Mouse (Mus musculus) hindbrain, postnatal 0 days (tissue): ENCODE data around the gene Odf2l. TPM values are rescaled to one million over a fixed set of nuclear protein-coding genes. Genes with fewer than 3 reads are reported as not detected.

Experiments used
- ATAC-seq: fragments of 200-750 bp; cut with Nextera tagmentation; 2 replicates; pipeline ENCODE4 v1.8.0; 2017; ENCODE audit warnings: mild to moderate bottlenecking, moderate TSS enrichment, moderate library complexity
- DNase-seq: peaks from one replicate; pipeline ENCODE4 v3.0.0-alpha.2; 2015; ENCODE audit warnings: low spot score
- H3K27ac ChIP-seq: fragments of 300-500 bp; sonication (generic); 2 replicates; pipeline ENCODE4 v1.5.1; 2014; ENCODE audit warnings: mild to moderate bottlenecking
- H3K27me3 ChIP-seq: fragments of 300-500 bp; sonication (generic); 2 replicates; pipeline ENCODE4 v1.6.1; 2014; ENCODE audit warnings: low read length, mixed read lengths; ENCODE audit not compliant: insufficient read depth
- H3K36me3 ChIP-seq: fragments of 300-500 bp; sonication (generic); 2 replicates; pipeline ENCODE4 v1.6.1; 2014; ENCODE audit warnings: low read length, mixed read lengths; ENCODE audit not compliant: insufficient read depth
- H3K4me1 ChIP-seq: fragments of 300-500 bp; sonication (generic); 2 replicates; pipeline ENCODE4 v1.6.1; 2014; ENCODE audit warnings: antibody characterized with exemption, low read length, mixed read lengths; ENCODE audit not compliant: insufficient read depth
- H3K4me2 ChIP-seq: fragments of 300-500 bp; sonication (generic); 2 replicates; pipeline ENCODE4 v1.6.1; 2014; ENCODE audit warnings: low read depth, mild to moderate bottlenecking, low read length, moderate library complexity, mixed read lengths
- H3K4me3 ChIP-seq: fragments of 300-500 bp; sonication (generic); 2 replicates; pipeline ENCODE4 v1.5.1; 2014; ENCODE audit warnings: low read length
- H3K9ac ChIP-seq: fragments of 300-500 bp; sonication (generic); replicated peaks from 2 replicates; pipeline ENCODE4 v1.6.1; 2014; ENCODE audit warnings: mild to moderate bottlenecking, low read length, moderate library complexity, mixed read lengths
- H3K9me3 ChIP-seq: fragments of 300-500 bp; sonication (generic); 2 replicates; pipeline ENCODE4 v1.6.1; 2016; ENCODE audit warnings: low read length, mixed read lengths
- CTCF ChIP-seq: IDR thresholded peaks from 2 replicates; pipeline ENCODE4 v1.5.1; 2016; ENCODE audit warnings: antibody characterized with exemption, control low read depth, low read depth
- WGBS: fragments of 180-500 bp; shearing (Covaris S2); extraction: QIAGEN DNeasy Blood & Tissue Kit; methylation state at CpG from one replicate; pipeline ENCODE4 v1.1.7; 2014; 5-methylcytosine and 5-hydroxymethylcytosine counted together
- polyA plus RNA-seq: library from polyadenylated mRNA; unstranded; fragments of >200 nt; fragmentation: Nextera tagmentation; extraction: Ambion mirVana; gene quantifications from 2 replicates; pipeline ENCODE4 v1.2.1, GENCODE M21; 2015
- total RNA-seq: library from RNA; depleted of rRNA; stranded (reverse); fragments of >200 nt; gene quantifications from 2 replicates; pipeline ENCODE4 v1.2.3, GENCODE M21; 2014; rRNA removed

Gene Odf2l
- total RNA-seq (6.0 and 7.8 TPM in 2 replicates), polyA plus RNA-seq (9.7 and 12.0 TPM in 2 replicates)

DNA sequence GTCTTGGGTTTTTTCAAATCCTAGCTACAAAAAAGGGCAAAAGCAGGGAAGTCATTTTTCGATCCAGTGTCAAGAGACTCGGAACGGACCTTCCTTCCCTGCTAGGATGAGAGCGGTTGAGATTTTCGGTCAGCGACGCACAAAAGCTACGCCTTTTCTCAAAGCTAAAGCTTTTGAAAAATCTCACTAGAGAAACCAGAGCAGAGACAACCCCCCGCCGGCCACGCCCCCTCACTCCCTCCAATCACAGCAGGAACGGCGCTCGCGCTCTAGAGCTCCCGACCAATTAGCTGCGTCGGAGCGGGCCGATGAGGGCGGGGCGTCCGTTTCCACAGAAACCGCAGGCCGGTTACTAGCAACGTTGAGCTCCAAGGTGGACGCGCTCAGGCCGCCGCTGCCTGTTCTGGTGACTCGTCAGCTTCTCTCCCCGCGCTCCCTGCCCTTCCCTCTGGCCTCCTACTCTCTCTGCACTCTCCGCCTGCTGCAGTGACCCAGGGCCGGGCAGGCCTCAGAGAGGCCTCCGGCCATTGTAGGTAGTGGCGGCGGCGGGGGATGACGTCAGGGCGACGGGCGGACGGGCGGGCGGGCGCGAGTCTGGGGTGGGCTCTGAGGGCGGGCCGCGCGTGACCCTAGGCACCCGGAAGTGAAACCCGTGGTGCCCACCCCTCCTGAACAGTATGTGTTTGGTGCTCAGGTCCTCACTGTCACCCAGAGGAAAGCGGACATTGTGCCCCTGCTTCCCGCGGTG is at the start of gene Odf2l:
TSS of gene Odf2l (plus strand) at position 335 of the 748 bp plus-strand sequence.
- H3K9me3 ChIP-seq: no peaks in the 10 kb centered on the region
- H3K27ac ChIP-seq: peak within 1 kb of the TSS; percentile 99
- ATAC-seq (peak; percentile 99), DNase-seq (peak; percentile 98)
- H3K4me1 ChIP-seq: 0 out of 2 replicates have a peak, but pooled peaks cover 7% of the 10 kb centered on the region
- peak within 1 kb of the TSS; percentile 82 for H3K9ac ChIP-seq
- TF ChIP-seq CTCF: no peak
- H3K4me3 ChIP-seq: peak within 1 kb of the TSS; percentile 70
- no peaks in the 10 kb centered on the region for H3K27me3 ChIP-seq
- no peaks in the 10 kb centered on the region for H3K36me3 ChIP-seq
- H3K4me2 ChIP-seq: peak within 1 kb of the TSS; percentile 92
- under 1% methylated on average over 55 of the region's 57 CpGs for WGBS

DNA sequence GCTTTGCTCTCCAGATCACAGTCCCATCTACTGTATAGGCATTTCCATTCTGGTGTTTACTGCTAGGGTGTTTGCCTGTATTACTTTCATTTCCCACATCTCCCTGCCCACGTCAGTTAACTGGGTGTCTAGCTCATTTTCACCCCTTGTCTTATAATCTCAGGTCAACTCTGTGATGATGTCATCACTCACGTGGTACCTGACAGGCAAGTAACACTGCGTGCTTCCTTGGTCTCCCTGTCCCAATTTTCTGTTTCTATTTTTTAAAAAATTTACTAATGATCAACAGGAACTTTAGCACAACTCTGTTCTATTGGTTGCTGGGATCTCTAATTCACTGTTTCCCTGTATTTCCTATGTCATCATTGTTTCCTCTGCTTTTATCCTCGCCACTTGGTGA is 49.4 kb upstream of the Odf2l start:
- 83% methylated on average over 4 of the region's 4 CpGs for WGBS
- DNase-seq (no peak), ATAC-seq (no peak)
- Histone ChIP-seq H3K27ac (no peak overlapping the region), H3K27me3 (no peaks in the 10 kb centered on the region), H3K4me3 (no peak overlapping the region), H3K9me3 (no peaks in the 10 kb centered on the region), H3K36me3 (no peaks in the 10 kb centered on the region), H3K4me1 (no peaks in the 10 kb centered on the region), H3K4me2 (no peak overlapping the region), H3K9ac (no peak overlapping the region)
- TF ChIP-seq CTCF: no peak

DNA sequence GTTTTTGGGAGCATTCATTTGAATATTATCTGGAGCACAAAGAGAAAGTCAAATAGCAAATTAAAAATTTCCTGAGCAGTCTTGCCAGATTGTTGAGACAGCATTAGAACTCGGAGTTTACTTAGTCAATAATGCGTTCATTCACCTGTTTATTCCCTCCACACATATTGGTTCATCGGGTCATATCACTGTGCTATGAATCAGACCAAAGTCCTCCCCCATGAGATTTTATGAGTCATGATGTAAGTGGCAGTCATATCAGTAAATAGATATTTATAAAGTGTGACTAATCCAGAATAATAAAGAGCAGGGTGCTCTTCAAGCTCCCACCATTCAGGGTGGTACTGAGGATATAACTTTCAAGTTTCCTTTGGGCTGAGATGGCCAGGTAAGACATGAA is 46.0 kb upstream of the Odf2l start:
- Histone ChIP-seq H3K4me3 (no peak overlapping the region), H3K9ac (no peak overlapping the region), H3K4me1 (no peaks in the 10 kb centered on the region), H3K27ac (no peak overlapping the region), H3K36me3 (no peaks in the 10 kb centered on the region), H3K9me3 (no peaks in the 10 kb centered on the region), H3K27me3 (no peaks in the 10 kb centered on the region), H3K4me2 (no peak overlapping the region)
- DNase-seq (no peak), ATAC-seq (no peak)
- 92% methylated on average over 3 of the region's 3 CpGs for WGBS
- TF ChIP-seq CTCF: no peak

DNA sequence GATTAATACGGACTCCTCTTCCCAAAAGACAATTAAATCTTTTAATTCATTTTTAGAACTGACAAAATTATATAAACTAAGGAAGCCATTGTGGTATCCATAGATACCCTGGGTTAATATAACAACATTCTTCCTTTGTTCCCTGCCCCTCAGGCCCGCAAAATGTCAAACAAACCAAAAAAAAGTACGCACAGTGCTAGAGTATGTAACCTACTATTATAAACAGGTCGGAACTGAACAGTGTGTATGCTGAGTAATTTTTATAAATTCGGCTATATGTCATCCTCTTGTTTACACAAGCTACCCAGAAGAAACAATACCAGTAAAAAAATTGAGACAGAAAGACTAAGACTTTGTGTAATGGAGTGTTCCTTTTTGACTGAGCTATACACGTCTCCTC is 40.0 kb upstream of the Odf2l start:
- no peak overlapping the region for H3K9ac ChIP-seq
- no peak for TF ChIP-seq CTCF
- H3K9me3 ChIP-seq: no peaks in the 10 kb centered on the region
- no peak overlapping the region for H3K4me3 ChIP-seq
- ATAC-seq (no peak), DNase-seq (no peak)
- no peaks in the 10 kb centered on the region for H3K4me1 ChIP-seq
- no peak overlapping the region for H3K27ac ChIP-seq
- no peak overlapping the region for H3K4me2 ChIP-seq
- WGBS: 84% methylated on average over 6 of the region's 6 CpGs
- no peaks in the 10 kb centered on the region for H3K36me3 ChIP-seq
- H3K27me3 ChIP-seq: no peaks in the 10 kb centered on the region

DNA sequence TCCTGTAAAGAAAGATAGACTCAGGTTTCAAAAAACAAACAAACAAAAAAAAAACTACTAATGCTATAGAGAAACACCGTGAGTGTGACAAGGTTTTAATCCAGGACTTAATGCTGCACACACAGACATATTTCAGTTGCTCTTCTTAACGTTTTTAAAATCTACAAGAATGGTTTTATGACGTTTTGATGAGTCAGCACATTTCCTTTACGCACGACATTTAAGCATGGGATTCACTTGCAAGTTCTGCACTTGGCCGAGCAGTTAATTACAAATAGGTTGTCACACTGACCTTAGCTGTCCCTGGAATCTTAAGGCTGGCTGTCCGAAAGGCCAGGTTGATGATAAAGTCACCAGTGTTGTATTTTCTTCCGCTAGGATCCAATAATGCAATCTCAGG is 37.5 kb upstream of the Odf2l start:
- ATAC-seq (no peak), DNase-seq (no peak)
- H3K9ac ChIP-seq: no peak overlapping the region
- no peak overlapping the region for H3K27ac ChIP-seq
- no peaks in the 10 kb centered on the region for H3K9me3 ChIP-seq
- 78% methylated on average over 8 of the region's 8 CpGs for WGBS
- no peak overlapping the region for H3K4me3 ChIP-seq
- no peaks in the 10 kb centered on the region for H3K36me3 ChIP-seq
- no peak overlapping the region for H3K4me2 ChIP-seq
- no peaks in the 10 kb centered on the region for H3K4me1 ChIP-seq
- no peaks in the 10 kb centered on the region for H3K27me3 ChIP-seq
- no peak for TF ChIP-seq CTCF

DNA sequence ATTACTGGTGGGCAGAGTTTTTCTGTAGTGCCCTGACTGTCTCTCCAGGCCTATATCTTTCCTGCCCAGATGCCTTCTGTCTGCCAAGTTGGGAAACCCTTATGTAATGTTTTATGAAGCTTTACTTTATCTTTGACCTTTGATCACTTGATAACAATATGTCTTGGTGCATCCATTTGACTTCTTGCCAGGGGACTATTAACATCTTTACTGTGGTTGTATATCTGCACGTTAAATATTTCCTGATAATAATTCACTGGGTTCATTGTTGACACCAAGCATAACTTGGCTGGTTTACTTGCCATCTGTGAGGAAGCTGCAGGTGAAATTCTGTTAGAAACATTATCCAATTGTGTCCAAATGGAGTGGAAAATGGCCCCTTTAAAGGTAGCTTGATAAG is 35.3 kb upstream of the Odf2l start:
- Histone ChIP-seq H3K27me3 (no peaks in the 10 kb centered on the region), H3K27ac (no peak overlapping the region), H3K4me1 (no peaks in the 10 kb centered on the region), H3K4me3 (no peak overlapping the region), H3K9me3 (no peaks in the 10 kb centered on the region), H3K36me3 (no peaks in the 10 kb centered on the region), H3K4me2 (no peak overlapping the region), H3K9ac (no peak overlapping the region)
- 88% methylated on average over 1 of the region's 1 CpGs for WGBS
- ATAC-seq (no peak), DNase-seq (no peak)
- TF ChIP-seq CTCF: no peak

DNA sequence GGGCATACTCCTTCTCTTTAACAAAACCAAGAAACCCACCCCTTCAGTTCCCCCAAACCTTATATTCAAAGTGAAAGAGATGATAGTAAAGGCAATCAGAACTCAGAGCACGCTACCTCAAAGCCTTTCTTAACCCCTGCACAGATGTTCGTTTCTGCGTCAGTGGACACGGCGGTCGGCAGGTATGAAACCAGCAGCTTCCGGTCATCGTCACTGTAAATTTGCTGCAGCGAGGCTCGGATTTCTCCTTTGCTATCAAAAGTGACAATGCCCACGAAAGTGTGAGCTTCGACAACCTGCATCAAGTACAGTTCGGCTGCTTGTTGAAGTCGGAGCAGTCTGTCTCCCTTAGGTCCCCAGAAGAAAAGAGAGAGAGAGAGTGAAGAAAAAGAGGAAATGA is 32.2 kb upstream of the Odf2l start:
- H3K9ac ChIP-seq: no peak overlapping the region
- no peak overlapping the region for H3K4me2 ChIP-seq
- H3K27me3 ChIP-seq: no peaks in the 10 kb centered on the region
- DNase-seq (no peak), ATAC-seq (no peak)
- H3K4me1 ChIP-seq: no peaks in the 10 kb centered on the region
- H3K9me3 ChIP-seq: no peaks in the 10 kb centered on the region
- H3K36me3 ChIP-seq: no peaks in the 10 kb centered on the region
- no peak overlapping the region for H3K4me3 ChIP-seq
- WGBS: 91% methylated on average over 14 of the region's 14 CpGs
- H3K27ac ChIP-seq: no peak overlapping the region
- no peak for TF ChIP-seq CTCF
